Mouse (Mus musculus) bone marrow macrophage, adult 2 months (primary cell): ENCODE results near the gene C1qtnf1.

ENCODE experiments used
- CTCF ChIP-seq: IDR thresholded peaks from 2 replicates; pipeline ENCODE4 v1.5.1; 2012; ENCODE audit warnings: low read depth, mild to moderate bottlenecking, low read length, moderate library complexity
- POLR2A ChIP-seq: IDR thresholded peaks from 2 replicates; pipeline ENCODE4 v1.6.1; 2012; ENCODE audit warnings: mild to moderate bottlenecking, low read depth, low read length, borderline replicate concordance

GRCm38 (mm10) chr11:118410479-118410878 is 17.5 kb upstream of the C1qtnf1 start:
- TF ChIP-seq CTCF (no peak), POLR2A (no peak)
